Mouse (Mus musculus): ENCODE data around the gene Zfp981. TPM values are rescaled to one million over a fixed set of nuclear protein-coding genes. Genes with fewer than 3 reads are reported as not detected.
A peak's percentile ranks its signal among the peaks of the same experiment; 100 is the strongest.
"Not testable (repeated sequence)": the region's sequence is repeated elsewhere in the genome, so short reads cannot be mapped to it uniquely, and the experiment has no call there.

Zfp981 gene
- polyA plus RNA-seq, 1 experiment from 2014 or later = 0.14 TPM

DNA sequence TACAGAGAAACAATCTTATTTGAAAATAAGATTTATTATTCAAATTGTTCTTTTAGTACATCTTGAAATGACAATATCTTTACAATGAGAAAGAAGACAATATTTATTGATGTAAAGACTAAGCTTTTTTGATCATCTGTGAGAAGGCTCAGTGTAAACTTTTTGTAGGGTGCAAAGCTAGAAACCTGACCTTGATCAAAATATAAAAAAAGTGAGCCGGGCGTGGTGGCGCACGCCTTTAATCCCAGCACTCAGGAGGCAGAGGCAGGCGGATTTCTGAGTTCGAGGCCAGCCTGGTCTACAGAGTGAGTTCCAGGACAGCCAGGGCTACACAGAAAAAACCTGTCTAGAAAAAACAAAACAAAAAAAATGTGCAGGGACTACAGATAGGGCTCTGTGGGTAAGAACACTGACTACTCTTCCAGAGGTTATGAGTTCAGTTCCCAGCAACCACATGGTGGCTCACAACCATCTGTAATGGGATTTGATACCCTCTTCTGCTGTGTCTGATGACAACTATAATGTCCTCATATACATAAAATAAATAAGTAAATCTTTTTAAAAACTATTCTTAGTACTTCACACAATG lies 8.4 kb upstream of the Zfp981 start:
- not testable (repeated sequence) for H3K27ac ChIP-seq (ENCODE audit: low read depth, low read length); H3K36me3 ChIP-seq (ENCODE audit: control insufficient read depth, insufficient read depth, low read length); H3K4me1 ChIP-seq (ENCODE audit: control insufficient read depth, insufficient read depth, low read length); H3K9ac ChIP-seq (ENCODE audit: low read depth, low read length); H3K4me3 ChIP-seq (ENCODE audit: low read depth, low read length); H3K27me3 ChIP-seq (ENCODE audit: control insufficient read depth, insufficient read depth, low read length); H3K4me2 ChIP-seq
- H3K9me3 ChIP-seq (replicated peaks; ENCODE audit: control insufficient read depth, low read length) = peaks cover 44% of the 10 kb centered on the region
- 0 out of 2 replicates have a peak, but pooled peaks have one; percentile 12 for ATAC-seq (replicated peaks; ENCODE audit: insufficient number of reproducible peaks, low FRiP score, low TSS enrichment)
- 78% methylated on average over 6 of the region's 6 CpGs for WGBS (ENCODE audit: insufficient replicate concordance)

DNA sequence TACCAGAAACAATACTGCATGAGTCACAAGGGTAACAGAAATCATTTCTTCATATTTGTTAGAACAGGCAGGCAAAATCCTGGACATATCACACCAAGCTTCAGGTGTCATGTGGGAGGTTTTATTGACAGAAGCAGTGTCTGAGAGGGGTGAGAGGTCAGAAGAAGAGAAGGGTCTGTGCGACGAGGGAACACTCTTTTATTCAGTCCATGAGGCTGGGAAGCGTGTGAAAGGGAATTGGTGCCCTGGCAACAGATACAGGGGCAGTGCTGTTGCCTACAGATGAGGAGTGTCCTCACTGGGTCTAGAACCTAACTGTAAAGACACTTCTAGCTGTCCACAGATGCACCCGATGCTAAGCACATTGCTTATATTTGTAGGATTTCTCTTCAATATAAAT lies 6.8 kb upstream of the Zfp981 start:
- ATAC-seq (replicated peaks; ENCODE audit: insufficient number of reproducible peaks, low FRiP score, low TSS enrichment) = 0 out of 2 replicates have a peak, but pooled peaks have one; percentile 20
- Histone ChIP-seq H3K27ac (ENCODE audit: low read depth, low read length) (no peak overlapping the region), H3K9me3 (replicated peaks; ENCODE audit: control insufficient read depth, low read length) (peaks cover 45% of the 10 kb centered on the region), H3K27me3 (ENCODE audit: control insufficient read depth, insufficient read depth, low read length) (no peaks in the 10 kb centered on the region), H3K4me1 (ENCODE audit: control insufficient read depth, insufficient read depth, low read length) (no peaks in the 10 kb centered on the region), H3K9ac (ENCODE audit: low read depth, low read length) (no peak overlapping the region), H3K36me3 (ENCODE audit: control insufficient read depth, insufficient read depth, low read length) (no peaks in the 10 kb centered on the region), H3K4me2 (no peak overlapping the region), H3K4me3 (ENCODE audit: low read depth, low read length) (no peak overlapping the region)
- 62% methylated on average over 4 of the region's 4 CpGs for WGBS (ENCODE audit: insufficient replicate concordance)

DNA sequence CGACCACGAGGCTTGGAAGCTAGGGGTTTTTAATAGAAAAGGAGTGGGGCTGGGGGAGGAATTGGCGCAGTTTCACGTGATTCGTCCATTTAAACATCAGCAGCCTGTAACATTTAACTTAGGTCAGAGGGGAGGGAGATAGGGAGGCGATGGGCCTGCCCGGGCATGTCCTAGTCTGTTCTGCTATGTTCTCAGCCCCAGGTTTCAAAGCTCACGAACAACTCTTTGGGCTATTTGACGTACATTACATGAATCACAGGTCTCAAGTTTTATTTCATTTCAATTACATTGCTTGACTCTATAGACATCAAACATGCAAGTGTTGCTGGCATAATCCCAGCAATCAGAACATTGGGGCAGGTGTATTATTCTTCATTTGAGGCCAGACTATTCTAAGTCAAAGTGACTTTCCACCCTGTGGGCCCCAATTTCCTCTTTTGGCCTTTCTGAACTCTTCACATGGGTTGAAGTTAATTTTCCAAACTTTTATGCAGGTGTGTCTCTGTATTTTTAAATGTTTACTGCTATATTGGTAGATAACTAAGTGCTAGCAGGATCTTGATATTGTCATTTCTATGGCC lies 4.0 kb upstream of the Zfp981 start:
- peak; percentile 10; the same call in 1 of the 2 replicates for ATAC-seq (replicated peaks; ENCODE audit: insufficient number of reproducible peaks, low FRiP score, low TSS enrichment)
- H3K4me3 ChIP-seq (ENCODE audit: low read depth, low read length); H3K9ac ChIP-seq (ENCODE audit: low read depth, low read length); H3K27ac ChIP-seq (ENCODE audit: low read depth, low read length); H3K27me3 ChIP-seq (ENCODE audit: control insufficient read depth, insufficient read depth, low read length); H3K4me2 ChIP-seq; H3K4me1 ChIP-seq (ENCODE audit: control insufficient read depth, insufficient read depth, low read length); H3K36me3 ChIP-seq (ENCODE audit: control insufficient read depth, insufficient read depth, low read length): not testable (repeated sequence)
- 77% methylated on average over 9 of the region's 9 CpGs for WGBS (ENCODE audit: insufficient replicate concordance)
- peaks cover 34% of the 10 kb centered on the region for H3K9me3 ChIP-seq (replicated peaks; ENCODE audit: control insufficient read depth, low read length)

DNA sequence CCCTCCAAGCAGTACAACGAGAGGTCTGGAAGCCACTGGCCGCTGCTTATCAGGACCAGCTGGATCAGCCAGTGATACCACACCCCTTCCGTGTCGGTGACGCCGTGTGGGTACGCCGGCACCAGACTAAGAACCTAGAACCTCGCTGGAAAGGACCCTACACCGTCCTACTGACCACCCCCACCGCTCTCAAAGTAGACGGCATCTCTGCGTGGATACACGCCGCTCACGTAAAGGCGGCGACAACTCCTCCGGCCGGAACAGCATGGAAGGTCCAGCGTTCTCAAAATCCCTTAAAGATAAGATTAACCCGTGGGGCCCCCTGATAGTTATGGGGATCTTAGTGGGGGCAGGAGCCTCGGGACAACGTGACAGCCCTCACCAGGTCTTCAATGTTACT lies 7.2 kb downstream of the Zfp981 start:
- H3K9me3 ChIP-seq (replicated peaks; ENCODE audit: control insufficient read depth, low read length) = peaks cover 12% of the 10 kb centered on the region; the same call in 1 of the 2 replicates
- not testable (repeated sequence) for H3K4me1 ChIP-seq (ENCODE audit: control insufficient read depth, insufficient read depth, low read length); H3K9ac ChIP-seq (ENCODE audit: low read depth, low read length); H3K27ac ChIP-seq (ENCODE audit: low read depth, low read length); H3K27me3 ChIP-seq (ENCODE audit: control insufficient read depth, insufficient read depth, low read length); H3K4me2 ChIP-seq; ATAC-seq (replicated peaks; ENCODE audit: insufficient number of reproducible peaks, low FRiP score, low TSS enrichment); H3K36me3 ChIP-seq (ENCODE audit: control insufficient read depth, insufficient read depth, low read length); H3K4me3 ChIP-seq (ENCODE audit: low read depth, low read length)
- 89% methylated on average over 17 of the region's 24 CpGs for WGBS (ENCODE audit: insufficient replicate concordance)

DNA sequence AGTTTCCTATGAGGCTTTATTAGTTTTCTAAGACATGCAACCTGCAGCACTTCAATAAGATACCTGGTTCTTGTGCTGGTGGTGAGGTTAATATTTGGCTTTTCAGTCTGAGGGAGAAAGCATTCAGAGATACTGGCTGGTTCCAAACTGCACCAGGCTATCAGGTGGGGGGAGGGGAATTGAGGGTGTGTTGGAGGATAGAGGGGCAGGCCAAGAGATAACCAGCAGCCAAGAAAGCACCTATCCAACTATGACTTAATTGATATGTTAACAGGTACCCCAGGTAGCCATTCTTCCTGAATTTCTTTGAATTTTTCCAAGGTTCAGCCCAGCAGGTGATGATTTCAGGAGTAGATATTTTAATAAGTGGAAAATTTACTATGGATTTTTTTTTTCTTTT lies 10.0 kb downstream of the Zfp981 start:
- ATAC-seq (replicated peaks; ENCODE audit: insufficient number of reproducible peaks, low FRiP score, low TSS enrichment); H3K4me1 ChIP-seq (ENCODE audit: control insufficient read depth, insufficient read depth, low read length); H3K9ac ChIP-seq (ENCODE audit: low read depth, low read length); H3K4me2 ChIP-seq; H3K27me3 ChIP-seq (ENCODE audit: control insufficient read depth, insufficient read depth, low read length); H3K4me3 ChIP-seq (ENCODE audit: low read depth, low read length); H3K36me3 ChIP-seq (ENCODE audit: control insufficient read depth, insufficient read depth, low read length); H3K27ac ChIP-seq (ENCODE audit: low read depth, low read length): not testable (repeated sequence)
- peaks cover 30% of the 10 kb centered on the region for H3K9me3 ChIP-seq (replicated peaks; ENCODE audit: control insufficient read depth, low read length)

DNA sequence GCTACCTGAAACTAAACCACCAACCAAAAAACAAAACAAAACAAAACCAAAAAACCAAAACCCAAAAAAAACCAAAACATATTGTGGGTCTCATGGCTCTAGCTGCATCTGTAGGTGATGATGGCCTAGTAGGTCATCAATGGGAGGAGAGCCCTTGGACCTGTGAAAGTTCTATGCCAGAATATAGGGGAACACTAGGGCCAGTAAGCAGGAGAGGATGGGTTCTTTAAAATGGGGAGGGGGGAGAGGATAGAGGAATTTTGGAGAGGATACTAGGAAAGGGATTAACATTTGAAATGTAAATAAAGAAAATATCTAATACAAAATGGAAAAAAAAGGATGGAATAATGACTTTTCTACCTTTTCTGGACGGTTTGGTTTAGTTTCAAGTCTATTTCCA lies 14.6 kb downstream of the Zfp981 start:
- 63% methylated on average over 1 of the region's 1 CpGs for WGBS (ENCODE audit: insufficient replicate concordance)

DNA sequence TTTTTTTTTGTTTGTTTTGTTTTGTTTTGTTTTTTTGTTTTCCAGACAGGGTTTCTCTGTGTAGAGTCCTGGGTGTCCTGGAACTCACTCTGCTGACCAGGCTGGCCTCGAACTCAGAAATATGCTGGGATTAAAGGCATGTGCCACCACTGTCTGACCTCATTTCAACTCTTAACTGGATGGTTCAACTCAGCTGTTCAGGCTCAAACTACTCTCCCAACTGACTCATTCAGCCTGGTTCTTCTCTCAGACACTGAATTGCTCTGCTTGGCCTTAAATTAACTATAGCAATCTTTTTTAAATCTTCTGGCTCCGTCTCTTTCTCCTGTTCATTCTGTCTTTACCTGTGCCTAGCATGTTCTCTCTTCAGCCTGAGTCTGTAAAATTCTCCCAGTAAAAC lies 15.3 kb downstream of the Zfp981 start:
- H3K4me1 ChIP-seq (ENCODE audit: control insufficient read depth, insufficient read depth, low read length); H3K9ac ChIP-seq (ENCODE audit: low read depth, low read length); H3K27ac ChIP-seq (ENCODE audit: low read depth, low read length); H3K4me2 ChIP-seq; H3K36me3 ChIP-seq (ENCODE audit: control insufficient read depth, insufficient read depth, low read length); ATAC-seq (replicated peaks; ENCODE audit: insufficient number of reproducible peaks, low FRiP score, low TSS enrichment); H3K27me3 ChIP-seq (ENCODE audit: control insufficient read depth, insufficient read depth, low read length); H3K4me3 ChIP-seq (ENCODE audit: low read depth, low read length): not testable (repeated sequence)
- 59% methylated on average over 2 of the region's 2 CpGs for WGBS (ENCODE audit: insufficient replicate concordance)
- H3K9me3 ChIP-seq (replicated peaks; ENCODE audit: control insufficient read depth, low read length) = peaks cover 49% of the 10 kb centered on the region

More for the DNA sequence above, 14.6 kb downstream of the Zfp981 start:
- Histone ChIP-seq H3K9me3 (replicated peaks; ENCODE audit: control insufficient read depth, low read length) (peaks cover 49% of the 10 kb centered on the region), H3K9ac (ENCODE audit: low read depth, low read length) (no peak overlapping the region), H3K36me3 (ENCODE audit: control insufficient read depth, insufficient read depth, low read length) (no peaks in the 10 kb centered on the region), H3K27me3 (ENCODE audit: control insufficient read depth, insufficient read depth, low read length) (no peaks in the 10 kb centered on the region), H3K4me3 (ENCODE audit: low read depth, low read length) (no peak overlapping the region), H3K4me2 (no peak overlapping the region), H3K27ac (ENCODE audit: low read depth, low read length) (no peak overlapping the region), H3K4me1 (ENCODE audit: control insufficient read depth, insufficient read depth, low read length) (no peaks in the 10 kb centered on the region)
- no peak for ATAC-seq (replicated peaks; ENCODE audit: insufficient number of reproducible peaks, low FRiP score, low TSS enrichment)

DNA sequence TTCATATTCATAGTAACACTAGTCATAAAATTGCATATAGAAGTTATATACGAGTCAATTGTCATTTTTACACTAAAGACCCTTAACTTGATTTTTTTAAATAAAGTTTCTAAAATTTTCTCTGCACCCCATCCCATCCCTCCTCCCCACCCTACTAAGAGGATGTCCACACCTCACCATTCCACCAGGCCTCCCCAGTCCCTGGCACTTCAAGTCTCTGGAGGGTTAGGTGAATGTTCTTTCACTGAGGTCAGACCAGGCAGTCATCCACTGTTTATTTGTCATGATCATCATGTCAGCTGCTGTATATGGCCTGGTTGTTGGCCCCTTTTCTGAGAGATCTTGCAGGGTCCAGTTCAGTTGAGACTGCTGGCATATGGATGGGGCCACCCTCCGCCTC lies 18.9 kb downstream of the Zfp981 start:
- 77% methylated on average over 2 of the region's 2 CpGs for WGBS (ENCODE audit: insufficient replicate concordance)
- peak; percentile 34; the same call in 1 of the 2 replicates for ATAC-seq (replicated peaks; ENCODE audit: insufficient number of reproducible peaks, low FRiP score, low TSS enrichment)

DNA sequence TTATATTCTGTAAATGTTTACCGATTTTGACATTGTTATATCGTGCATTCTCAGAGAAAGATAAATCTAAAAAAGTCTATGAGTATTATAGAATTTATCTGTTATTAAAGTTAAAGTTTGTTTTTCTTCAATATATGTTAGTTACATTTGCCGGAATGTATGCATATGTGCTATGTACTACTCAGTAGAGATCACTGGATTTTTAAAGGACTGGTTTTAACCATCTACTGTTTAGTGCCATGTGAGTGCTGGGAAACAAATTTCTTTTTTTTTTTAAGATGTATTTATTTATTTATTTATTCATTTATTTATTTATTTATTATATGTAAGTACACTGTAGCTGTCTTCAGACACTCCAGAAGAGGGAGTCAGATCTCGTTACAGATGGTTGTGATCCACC lies 32.7 kb downstream of the Zfp981 start:
- 0 out of 2 replicates have a peak, but pooled peaks have one; percentile 47 for ATAC-seq (replicated peaks; ENCODE audit: insufficient number of reproducible peaks, low FRiP score, low TSS enrichment)
- Histone ChIP-seq H3K27me3 (ENCODE audit: control insufficient read depth, insufficient read depth, low read length) (no peaks in the 10 kb centered on the region), H3K4me1 (ENCODE audit: control insufficient read depth, insufficient read depth, low read length) (no peaks in the 10 kb centered on the region), H3K27ac (ENCODE audit: low read depth, low read length) (no peak overlapping the region), H3K36me3 (ENCODE audit: control insufficient read depth, insufficient read depth, low read length) (no peaks in the 10 kb centered on the region), H3K4me2 (no peak overlapping the region), H3K9ac (ENCODE audit: low read depth, low read length) (no peak overlapping the region), H3K9me3 (replicated peaks; ENCODE audit: control insufficient read depth, low read length) (peaks cover 23% of the 10 kb centered on the region), H3K4me3 (ENCODE audit: low read depth, low read length) (no peak overlapping the region)
- 82% methylated on average over 4 of the region's 4 CpGs for WGBS (ENCODE audit: insufficient replicate concordance)

More for the DNA sequence above, 18.9 kb downstream of the Zfp981 start:
- no peak overlapping the region for H3K27ac ChIP-seq (ENCODE audit: low read depth, low read length)
- no peak overlapping the region for H3K4me3 ChIP-seq (ENCODE audit: low read depth, low read length)
- H3K27me3 ChIP-seq (ENCODE audit: control insufficient read depth, insufficient read depth, low read length) = no peaks in the 10 kb centered on the region
- H3K9ac ChIP-seq (ENCODE audit: low read depth, low read length) = no peak overlapping the region
- no peak overlapping the region for H3K4me2 ChIP-seq
- H3K4me1 ChIP-seq (ENCODE audit: control insufficient read depth, insufficient read depth, low read length) = no peaks in the 10 kb centered on the region
- H3K9me3 ChIP-seq (replicated peaks; ENCODE audit: control insufficient read depth, low read length) = peaks cover 56% of the 10 kb centered on the region
- no peaks in the 10 kb centered on the region for H3K36me3 ChIP-seq (ENCODE audit: control insufficient read depth, insufficient read depth, low read length)
